Mouse (Mus musculus): ENCODE measurements around the gene Mbd4.
"Not testable (repeated sequence)": the region's sequence is repeated elsewhere in the genome, so short reads cannot be mapped to it uniquely, and the experiment has no call there.

Gene Mbd4

GRCm38 (mm10) chr6:115853091-115853813 is at the start of gene Mbd4, which contains the start of gene Ift122:
TSS of gene Mbd4 (minus strand) at chr6:115853371.
TSS of gene Ift122 (plus strand) at chr6:115853470.
- peak; percentile 82 for DNase-seq (ENCODE audit: extremely low read depth, low read depth, low spot score)

DNA sequence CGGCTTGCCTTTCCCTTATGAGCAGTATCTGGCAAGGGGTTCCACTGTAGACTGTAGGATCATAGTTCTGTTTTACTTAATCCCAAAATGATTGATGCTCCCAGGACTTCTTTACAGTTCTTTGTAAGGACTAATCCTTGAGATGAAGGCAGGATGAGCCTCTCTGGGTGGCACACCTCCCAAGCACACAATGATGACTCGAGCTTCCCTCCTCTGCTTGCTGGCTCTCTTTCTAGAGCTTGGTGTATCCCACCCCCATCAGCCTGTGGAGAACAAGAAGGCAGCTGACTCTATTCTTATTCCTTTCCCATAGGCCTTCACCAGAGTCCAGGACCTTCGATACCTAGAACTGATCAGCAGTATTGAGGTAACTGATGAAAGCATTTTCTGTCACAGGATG is 49.4 kb upstream of the Mbd4 start:
- no peak for DNase-seq (ENCODE audit: extremely low read depth, low read depth, low spot score)

- no peak for DNase-seq (ENCODE audit: extremely low read depth, low read depth, low spot score)
These were observed 48.3 kb upstream of the Mbd4 start for GRCm38 (mm10) chr6:115901489-115901931.

DNA sequence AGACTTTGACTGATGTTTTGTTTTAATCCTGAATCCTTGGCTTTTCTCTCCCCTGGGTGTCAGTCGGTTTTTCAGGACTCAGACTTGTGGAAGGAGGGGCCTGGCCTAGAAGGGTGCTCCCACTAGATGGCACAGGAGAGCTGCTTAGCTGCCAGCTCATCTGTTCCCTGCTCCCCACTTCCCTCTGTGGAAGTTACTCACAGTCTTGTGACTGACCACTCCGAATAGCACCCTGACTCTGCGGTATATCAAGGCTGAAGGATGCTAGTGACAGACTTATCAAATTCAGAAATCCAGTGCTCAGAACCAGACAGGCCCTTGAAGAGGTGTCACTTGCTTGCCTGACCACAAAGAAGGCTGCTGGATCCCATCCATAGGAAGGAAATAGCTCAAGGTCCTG is 47.9 kb upstream of the Mbd4 start:
- no peak for DNase-seq (ENCODE audit: extremely low read depth, low read depth, low spot score)

GRCm38 (mm10) chr6:115897926-115898520 is 44.9 kb upstream of the Mbd4 start:
- DNase-seq (ENCODE audit: extremely low read depth, low read depth, low spot score): no peak

DNA sequence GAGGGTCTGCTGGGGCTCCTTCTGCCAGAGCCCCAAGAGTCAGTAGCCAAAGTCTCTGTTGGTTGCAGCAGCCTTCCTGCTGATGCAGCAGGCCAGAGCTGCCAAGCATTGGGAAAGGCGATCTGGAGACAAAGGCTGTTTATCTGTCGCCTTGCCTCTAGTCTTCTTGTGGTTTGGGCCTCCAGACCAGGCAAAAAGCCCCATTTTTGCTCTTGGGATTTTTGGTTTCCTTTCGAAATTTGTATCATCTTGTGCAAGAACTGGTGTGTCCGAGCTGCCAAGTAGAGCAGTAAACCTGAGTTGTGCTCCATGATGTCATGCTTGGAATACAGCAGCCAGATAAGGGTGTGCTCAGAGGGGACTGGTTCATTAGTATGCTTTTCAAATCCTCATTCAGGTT is 43.9 kb upstream of the Mbd4 start:
- DNase-seq (ENCODE audit: extremely low read depth, low read depth, low spot score): no peak

GRCm38 (mm10) chr6:115896346-115896745 is 43.2 kb upstream of the Mbd4 start:
- no peak for DNase-seq (ENCODE audit: extremely low read depth, low read depth, low spot score)

DNA sequence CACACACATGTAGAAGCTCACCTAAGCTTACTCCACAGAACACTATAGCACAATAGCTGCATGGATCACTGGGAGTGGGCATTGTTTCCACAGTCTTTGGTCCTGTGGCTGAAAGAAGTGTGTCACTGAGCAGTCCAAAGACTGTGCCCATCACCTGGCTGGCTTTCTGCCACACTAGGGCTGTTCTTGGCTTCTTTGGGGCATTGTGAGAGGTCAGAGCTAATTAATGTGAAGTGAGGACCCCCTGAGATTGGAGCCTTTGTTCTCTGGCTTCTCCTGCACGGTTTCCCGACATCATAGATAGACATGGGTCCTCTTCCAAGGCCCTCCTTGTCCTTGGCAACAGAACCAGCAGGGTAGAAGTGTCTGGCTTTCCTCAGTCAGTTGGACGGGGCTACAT is 39.2 kb upstream of the Mbd4 start:
- DNase-seq (ENCODE audit: extremely low read depth, low read depth, low spot score): no peak

DNA sequence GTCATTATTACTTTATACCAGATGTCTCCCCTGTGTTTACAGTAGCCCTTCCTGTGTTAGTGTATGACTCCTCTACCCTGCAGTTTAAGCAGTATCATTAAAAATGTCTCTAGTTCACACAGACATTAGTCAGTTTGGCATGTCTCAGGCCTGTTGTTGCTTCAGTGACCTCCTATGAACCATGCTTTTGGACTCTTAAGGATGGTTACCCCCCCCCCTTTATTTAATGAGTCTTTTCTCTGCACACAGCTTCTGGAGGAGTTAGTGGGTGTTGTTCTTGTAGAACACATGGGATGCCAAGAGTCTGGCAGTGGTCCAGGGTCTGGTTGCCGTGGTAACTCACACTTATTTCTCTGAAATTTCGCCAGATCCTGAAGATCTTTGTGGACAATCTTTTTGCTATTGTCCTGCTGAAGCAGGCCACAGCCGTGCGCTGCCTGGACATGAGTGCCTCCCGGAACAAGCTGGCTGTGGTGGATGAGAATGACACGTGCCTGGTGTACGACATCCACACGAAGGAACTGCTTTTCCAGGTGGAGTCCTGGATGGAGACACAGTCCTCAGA is 38.4 kb upstream of the Mbd4 start:
- DNase-seq (ENCODE audit: extremely low read depth, low read depth, low spot score): no peak

GRCm38 (mm10) chr6:115891061-115891460 is 37.9 kb upstream of the Mbd4 start:
- DNase-seq (ENCODE audit: extremely low read depth, low read depth, low spot score): no peak

DNA sequence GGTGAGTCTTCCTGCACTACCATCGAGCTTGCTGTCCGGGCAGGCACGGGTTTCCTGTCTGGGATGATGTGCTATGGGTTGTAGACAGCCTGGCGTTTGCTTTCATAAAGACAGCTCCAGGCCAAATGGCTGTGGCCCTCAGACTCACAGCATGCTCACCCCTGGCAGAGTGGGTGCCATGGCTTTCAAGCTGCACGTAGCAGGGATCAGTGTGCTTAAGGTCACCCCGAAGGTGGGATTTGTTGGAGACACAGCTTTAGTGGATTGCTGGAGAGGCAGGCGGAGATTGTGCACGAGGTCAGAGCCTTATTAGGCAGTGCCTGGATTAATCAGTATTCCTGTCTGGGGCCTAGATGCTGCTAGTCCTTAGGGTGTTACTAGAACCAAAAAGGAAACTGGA is 37.4 kb upstream of the Mbd4 start:
- DNase-seq (ENCODE audit: extremely low read depth, low read depth, low spot score): no peak

- DNase-seq (ENCODE audit: extremely low read depth, low read depth, low spot score): no peak
These were observed 35.1 kb upstream of the Mbd4 start for GRCm38 (mm10) chr6:115888296-115888695.

- no peak for DNase-seq (ENCODE audit: extremely low read depth, low read depth, low spot score)
These were observed 33.7 kb upstream of the Mbd4 start for GRCm38 (mm10) chr6:115886894-115887293.

- DNase-seq (ENCODE audit: extremely low read depth, low read depth, low spot score): no peak
These were observed 30.8 kb upstream of the Mbd4 start for GRCm38 (mm10) chr6:115884018-115884417.

DNA sequence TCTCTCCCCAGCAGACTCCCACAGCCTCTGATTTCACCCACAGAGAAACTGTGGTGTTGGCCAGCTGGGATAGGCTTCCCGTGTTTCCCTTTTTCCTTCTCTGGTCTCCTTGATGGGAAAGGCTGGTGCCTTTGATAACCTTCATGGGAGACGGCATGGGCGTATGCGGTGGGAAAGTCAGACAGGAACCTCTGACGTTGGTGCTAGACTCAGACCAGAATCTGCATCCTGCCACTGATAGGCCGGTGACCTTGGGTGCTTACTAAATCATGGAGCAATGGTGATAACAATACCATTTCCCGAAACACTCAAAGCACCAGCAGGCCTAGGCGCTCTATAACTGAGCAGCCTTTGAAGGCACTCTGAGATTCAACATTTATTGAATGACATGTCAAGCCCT is 27.6 kb upstream of the Mbd4 start:
- no peak for DNase-seq (ENCODE audit: extremely low read depth, low read depth, low spot score)

GRCm38 (mm10) chr6:115879736-115880135 is 26.6 kb upstream of the Mbd4 start:
- DNase-seq (ENCODE audit: extremely low read depth, low read depth, low spot score): no peak

DNA sequence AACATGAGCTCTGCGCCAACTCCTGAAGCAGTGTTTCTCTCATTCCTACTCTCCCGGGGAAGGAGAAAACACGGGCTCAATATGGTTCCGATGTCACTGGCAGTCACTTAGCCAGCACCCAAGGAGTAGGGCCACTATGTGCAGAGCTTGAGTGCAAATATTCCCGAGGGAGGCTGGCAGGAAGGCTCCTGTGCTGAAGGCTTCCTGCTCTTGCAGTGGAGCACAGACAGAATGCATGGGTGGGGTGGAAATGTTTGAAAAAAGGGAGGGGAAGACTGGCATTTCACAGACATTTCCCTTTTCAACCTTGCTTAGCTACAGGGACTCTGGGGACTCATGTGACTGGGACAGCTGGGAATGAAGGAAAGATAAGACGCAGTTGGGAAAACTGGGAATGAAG is 25.5 kb upstream of the Mbd4 start:
- no peak for DNase-seq (ENCODE audit: extremely low read depth, low read depth, low spot score)

- no peak for DNase-seq (ENCODE audit: extremely low read depth, low read depth, low spot score)
These were observed 24.1 kb upstream of the Mbd4 start for GRCm38 (mm10) chr6:115877239-115877638.

- not testable (repeated sequence) for DNase-seq (ENCODE audit: extremely low read depth, low read depth, low spot score)
These were observed 18.1 kb upstream of the Mbd4 start for GRCm38 (mm10) chr6:115871318-115871717.

- DNase-seq (ENCODE audit: extremely low read depth, low read depth, low spot score): not testable (repeated sequence)
These were observed 14.0 kb upstream of the Mbd4 start for GRCm38 (mm10) chr6:115867157-115867556.

- DNase-seq (ENCODE audit: extremely low read depth, low read depth, low spot score): no peak
These were observed 12.1 kb upstream of the Mbd4 start for GRCm38 (mm10) chr6:115865246-115865645.

GRCm38 (mm10) chr6:115863340-115863841 is 10.2 kb upstream of the Mbd4 start:
- no peak for DNase-seq (ENCODE audit: extremely low read depth, low read depth, low spot score)
